Mouse (Mus musculus) midbrain, embryonic 16.5 days (tissue): ENCODE results near the gene Olfr10. TPM values are rescaled to one million over a fixed set of nuclear protein-coding genes. Genes with fewer than 3 reads are reported as not detected.

Experiments
- polyA plus RNA-seq: library from polyadenylated mRNA; unstranded; fragments of >200 nt; fragmentation: Nextera tagmentation; extraction: Ambion mirVana; gene quantifications from 2 replicates; pipeline ENCODE4 v1.2.1, GENCODE M21; 2015

The Olfr10 gene
- polyA plus RNA-seq, 1 experiment from 2014 or later, result not detected

Other genes with a start within 250 kb of the Olfr10 start
- gene Tgtp2, start 240.5 kb upstream of the Olfr10 start, polyA plus RNA-seq, result not detected in 2 replicates
- 0.52 and 0.53 TPM in 2 replicates for gene Ifi47, start 228.2 kb upstream of the Olfr10 start, polyA plus RNA-seq
- not detected in 2 replicates for gene Olfr1396, start 189.9 kb upstream of the Olfr10 start, polyA plus RNA-seq
- gene Olfr1395, start 162.5 kb upstream of the Olfr10 start, polyA plus RNA-seq, result not detected in 2 replicates
- not detected in 2 replicates for gene Olfr1394, start 150.4 kb upstream of the Olfr10 start, polyA plus RNA-seq
- 0.10 and 0.39 TPM in 2 replicates for gene Btnl9, start 117.6 kb upstream of the Olfr10 start, polyA plus RNA-seq
- 38.6 and 43.4 TPM in 2 replicates for gene Zfp62, start 101.4 kb upstream of the Olfr10 start, polyA plus RNA-seq
- 33.5 and 34.3 TPM in 2 replicates for gene Mgat1, start 60.5 kb upstream of the Olfr10 start, polyA plus RNA-seq
- gene Olfr1393, start 26.4 kb upstream of the Olfr10 start, polyA plus RNA-seq, result not detected in 2 replicates
- not detected in 2 replicates for gene Olfr1392, start 19.5 kb upstream of the Olfr10 start, polyA plus RNA-seq
- not detected in 2 replicates for gene Olfr1391, start 18.0 kb downstream of the Olfr10 start, polyA plus RNA-seq
- gene Olfr1390, start 30.4 kb downstream of the Olfr10 start, polyA plus RNA-seq, result not detected in 2 replicates
- not detected in 2 replicates for gene Olfr1389, start 118.3 kb downstream of the Olfr10 start, polyA plus RNA-seq
- gene Olfr1388, start 131.9 kb downstream of the Olfr10 start, polyA plus RNA-seq, result 0.09 TPM in 1 of 2 replicates, not detected in the other
- gene Olfr1387, start 150.6 kb downstream of the Olfr10 start, polyA plus RNA-seq, result not detected in 2 replicates
- gene Olfr1386, start 160.3 kb downstream of the Olfr10 start, polyA plus RNA-seq, result not detected in 2 replicates
- not detected in 2 replicates for gene Olfr1385, start 184.3 kb downstream of the Olfr10 start, polyA plus RNA-seq
- not detected in 2 replicates for gene Olfr1384, start 202.0 kb downstream of the Olfr10 start, polyA plus RNA-seq
- gene Olfr1383, start 214.9 kb downstream of the Olfr10 start, polyA plus RNA-seq, result not detected in 2 replicates
- not detected in 2 replicates for gene Olfr1382, start 223.5 kb downstream of the Olfr10 start, polyA plus RNA-seq
- not detected in 2 replicates for gene Olfr1381, start 238.7 kb downstream of the Olfr10 start, polyA plus RNA-seq